Mouse (Mus musculus) liver, postnatal 0 days (tissue): ENCODE measurements around the gene Vps25. TPM values are rescaled to one million over a fixed set of nuclear protein-coding genes. Genes with fewer than 3 reads are reported as not detected.

Experiments
- ATAC-seq: fragments of 200-750 bp; cut with Nextera tagmentation; 2 replicates; pipeline ENCODE4 v1.8.0; 2017; ENCODE audit warnings: mild to moderate bottlenecking, moderate library complexity
- DNase-seq: peaks from one replicate; pipeline ENCODE4 v3.0.0-alpha.2; 2016
- H3K27ac ChIP-seq: fragments of 300-500 bp; sonication (generic); 2 replicates; pipeline ENCODE4 v1.5.1; 2014; ENCODE audit warnings: antibody characterized with exemption, moderate library complexity, mild to moderate bottlenecking, low read depth
- H3K27me3 ChIP-seq: fragments of 300-500 bp; sonication (generic); 2 replicates; pipeline ENCODE4 v1.6.1; 2014; ENCODE audit warnings: low read length, control low read depth, mixed read lengths; ENCODE audit not compliant: insufficient read depth
- H3K36me3 ChIP-seq: fragments of 300-500 bp; sonication (generic); replicated peaks from 2 replicates; pipeline ENCODE4 v1.6.1; 2014; ENCODE audit warnings: mild to moderate bottlenecking, control low read depth, low read length, moderate library complexity, mixed read lengths; ENCODE audit not compliant: insufficient read depth
- H3K4me1 ChIP-seq: fragments of 300-500 bp; sonication (generic); 2 replicates; pipeline ENCODE4 v1.6.1; 2014; ENCODE audit warnings: antibody characterized with exemption, mild to moderate bottlenecking, control low read depth; ENCODE audit not compliant: insufficient read depth
- H3K4me2 ChIP-seq: fragments of 300-500 bp; sonication (generic); 2 replicates; pipeline ENCODE4 v1.6.1; 2014; ENCODE audit warnings: low read depth, mild to moderate bottlenecking, low read length, moderate library complexity, mixed read lengths
- H3K4me3 ChIP-seq: fragments of 300-500 bp; sonication (generic); 2 replicates; pipeline ENCODE4 v1.5.1; 2014; ENCODE audit warnings: low read depth, low read length
- H3K9ac ChIP-seq: fragments of 300-500 bp; sonication (generic); replicated peaks from 2 replicates; pipeline ENCODE4 v1.6.1; 2014; ENCODE audit warnings: mild to moderate bottlenecking, moderate library complexity
- H3K9me3 ChIP-seq: fragments of 300-500 bp; sonication (generic); 2 replicates; pipeline ENCODE4 v1.6.1; 2016; ENCODE audit warnings: mild to moderate bottlenecking, control low read depth, low read length, mixed read lengths
- CTCF ChIP-seq: sonication (generic); IDR thresholded peaks from 2 replicates; pipeline ENCODE4 v1.5.1; 2016; ENCODE audit warnings: antibody characterized with exemption, low read depth
- EP300 ChIP-seq: IDR thresholded peaks from 2 replicates; pipeline ENCODE4 v1.6.1; 2016; ENCODE audit warnings: antibody characterized with exemption, low read depth, mild to moderate bottlenecking
- WGBS: fragments of 180-500 bp; shearing (Covaris S2); extraction: QIAGEN DNeasy Blood & Tissue Kit; methylation state at CpG from one replicate; pipeline ENCODE4 v1.1.7; 2014; ENCODE audit not compliant: insufficient replicate concordance; 5-methylcytosine and 5-hydroxymethylcytosine counted together
- polyA plus RNA-seq: library from polyadenylated mRNA; unstranded; fragments of >200 nt; fragmentation: Nextera tagmentation; extraction: Ambion mirVana; gene quantifications from 2 replicates; pipeline ENCODE4 v1.2.1, GENCODE M21; 2015

Vps25 gene
- polyA plus RNA-seq, 1 experiment from 2014 or later = 75.9 TPM

DNA sequence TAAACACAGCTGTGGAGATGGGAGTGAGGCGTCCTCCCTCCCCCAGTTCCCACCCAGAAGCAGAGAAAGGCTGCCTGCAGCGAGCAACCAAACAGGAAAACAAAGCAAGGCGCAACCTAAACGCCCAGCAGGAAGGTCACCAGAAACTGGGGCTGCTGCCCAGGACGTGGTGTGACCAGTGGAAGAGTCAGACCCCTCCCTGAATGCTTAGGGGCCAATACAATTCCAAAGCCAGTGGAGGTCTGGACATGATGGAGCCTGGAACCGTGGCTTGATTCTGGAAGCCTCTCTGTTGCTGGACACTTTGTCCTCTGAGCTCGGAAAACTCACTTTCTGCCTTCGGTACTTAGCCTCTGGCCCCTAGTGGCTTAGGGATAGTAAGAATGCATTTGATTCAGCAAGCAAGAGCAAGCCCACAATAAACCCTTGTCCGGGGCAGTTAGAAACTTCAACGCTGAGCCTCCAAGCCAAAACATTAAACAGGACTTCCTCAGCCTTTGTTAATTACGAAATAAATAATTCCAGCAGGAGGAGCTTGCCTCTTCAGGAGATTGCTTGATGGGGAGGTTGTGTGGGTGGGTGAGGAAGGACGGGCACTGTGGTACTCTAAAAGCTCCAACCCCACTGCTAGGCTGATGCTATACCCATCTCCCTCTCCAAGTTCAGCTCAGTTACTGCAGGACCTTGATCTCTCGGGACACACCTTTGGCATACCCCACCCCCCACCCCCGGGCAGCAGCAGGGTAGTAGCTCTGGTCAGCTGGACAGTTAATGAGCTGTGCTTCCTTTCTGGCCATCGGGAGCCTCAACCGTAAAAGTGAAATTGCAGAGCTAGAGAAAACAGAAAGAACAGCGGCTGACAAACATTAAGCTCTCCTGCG, 22.3 kb upstream of the Vps25 start:
- Histone ChIP-seq H3K27me3 (0 out of 2 replicates have a peak, but pooled peaks cover 4% of the 10 kb centered on the region), H3K4me2 (peak overlapping the region; percentile 61), H3K4me1 (peaks cover 12% of the 10 kb centered on the region), H3K9ac (no peak overlapping the region; the same call in 1 of the 2 replicates), H3K27ac (peak overlapping the region; percentile 80), H3K9me3 (no peaks in the 10 kb centered on the region), H3K36me3 (no peaks in the 10 kb centered on the region), H3K4me3 (peak overlapping the region; percentile 17; the same call in 1 of the 2 replicates)
- TF ChIP-seq CTCF (no peak), EP300 (no peak)
- 4% methylated on average over 18 of the region's 18 CpGs for WGBS
- ATAC-seq (peak; percentile 44; the same call in 1 of the 2 replicates), DNase-seq (peak; percentile 26)

DNA sequence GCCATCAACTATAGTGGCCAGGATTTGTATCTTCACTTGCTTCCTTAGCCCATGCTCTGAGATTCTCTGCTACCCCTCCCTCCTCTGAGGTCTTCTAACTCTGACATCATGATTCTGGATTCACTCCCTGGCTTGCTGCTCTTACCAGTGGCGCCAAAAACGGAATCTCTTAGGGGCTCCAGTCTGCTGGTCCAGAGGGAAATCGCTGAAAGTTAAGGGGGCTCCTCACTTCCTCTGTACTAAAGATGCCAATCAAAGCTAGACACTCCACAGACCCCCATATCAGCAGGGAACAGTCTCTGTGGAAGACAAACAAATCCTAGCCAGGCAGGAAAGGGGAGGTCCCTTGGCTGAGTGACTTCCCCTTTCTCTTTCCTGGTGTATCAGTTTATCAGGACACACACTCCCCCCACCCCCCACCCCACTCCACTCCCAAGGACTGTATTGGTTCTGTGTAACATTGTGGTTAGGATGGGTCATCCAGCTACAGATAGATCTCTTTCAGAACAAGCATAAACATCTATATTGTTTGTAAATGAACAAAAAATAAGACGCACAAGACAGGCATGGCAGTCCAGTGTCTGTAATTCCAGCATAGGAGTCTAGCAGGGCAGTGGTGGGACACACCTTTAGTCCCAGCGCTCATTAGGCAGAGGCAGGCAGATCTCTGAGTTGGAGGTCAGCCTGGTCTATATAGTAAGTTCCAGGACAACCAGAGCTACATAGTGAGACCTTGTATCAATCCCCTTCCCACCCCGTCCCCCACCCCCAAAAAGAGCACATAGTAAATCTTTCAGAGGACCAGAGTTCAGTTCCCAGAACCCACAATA, 21.3 kb upstream of the Vps25 start:
- ATAC-seq (peak; percentile 60), DNase-seq (no peak)
- H3K27ac ChIP-seq = peak overlapping the region; percentile 80
- no peaks in the 10 kb centered on the region for H3K9me3 ChIP-seq
- peaks cover 12% of the 10 kb centered on the region for H3K4me1 ChIP-seq
- peak overlapping the region; percentile 61 for H3K4me2 ChIP-seq
- peak; percentile 40 for TF ChIP-seq EP300
- TF ChIP-seq CTCF = no peak
- H3K36me3 ChIP-seq = no peaks in the 10 kb centered on the region
- H3K27me3 ChIP-seq = 0 out of 2 replicates have a peak, but pooled peaks cover 4% of the 10 kb centered on the region
- WGBS = 25% methylated on average over 6 of the region's 6 CpGs
- no peak overlapping the region; the same call in 1 of the 2 replicates for H3K9ac ChIP-seq
- peak overlapping the region; percentile 17; the same call in 1 of the 2 replicates for H3K4me3 ChIP-seq

DNA sequence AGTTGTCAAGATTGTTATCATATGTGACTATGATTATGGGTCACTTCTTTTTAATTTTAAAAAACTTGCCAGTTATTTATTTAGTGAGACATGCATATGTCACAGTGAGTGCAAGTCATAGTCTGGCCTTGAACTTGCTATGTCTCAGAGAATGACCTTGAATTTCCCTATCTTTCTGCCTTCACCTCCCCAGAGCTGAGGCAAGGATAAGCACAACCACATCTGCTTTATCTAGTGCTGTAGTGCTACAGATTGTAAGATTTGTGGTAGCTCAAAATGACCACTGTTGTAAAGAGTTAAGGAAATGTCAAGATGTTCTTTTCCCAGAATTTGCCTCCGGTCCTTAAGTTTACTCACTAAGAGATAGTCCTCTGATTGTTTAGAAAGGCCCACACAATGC, 20.3 kb upstream of the Vps25 start:
- no peaks in the 10 kb centered on the region for H3K36me3 ChIP-seq
- ATAC-seq = no peak
- H3K4me2 ChIP-seq = no peak overlapping the region
- no peak overlapping the region for H3K4me3 ChIP-seq
- no peak for DNase-seq
- no peaks in the 10 kb centered on the region for H3K9me3 ChIP-seq
- peaks cover 12% of the 10 kb centered on the region for H3K4me1 ChIP-seq
- no peak for TF ChIP-seq CTCF
- no peak for TF ChIP-seq EP300
- H3K27ac ChIP-seq = no peak overlapping the region
- 53% methylated on average over 1 of the region's 1 CpGs for WGBS
- no peak overlapping the region for H3K9ac ChIP-seq
- H3K27me3 ChIP-seq = 0 out of 2 replicates have a peak, but pooled peaks cover 4% of the 10 kb centered on the region

DNA sequence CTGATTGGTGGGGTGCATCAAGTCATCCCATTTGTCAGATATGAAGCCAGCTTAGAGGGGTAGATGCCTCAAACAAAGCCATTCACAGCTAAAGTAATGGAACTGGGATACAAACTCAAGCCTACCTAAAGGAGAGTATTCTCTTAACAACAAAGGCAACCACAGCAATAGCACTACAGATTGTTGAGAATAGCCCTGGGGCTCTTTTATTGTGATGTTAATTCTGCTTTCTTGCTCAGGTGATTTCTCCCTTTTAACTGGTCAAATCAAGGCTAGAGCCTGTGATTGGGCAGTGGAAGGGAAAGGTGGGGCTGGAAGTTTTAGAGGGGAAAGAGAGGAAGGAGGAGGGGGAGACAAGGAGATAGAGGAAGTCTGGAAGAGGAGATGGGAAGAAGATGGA, 19.4 kb upstream of the Vps25 start:
- Histone ChIP-seq H3K27me3 (0 out of 2 replicates have a peak, but pooled peaks cover 4% of the 10 kb centered on the region), H3K4me3 (no peak overlapping the region), H3K9ac (no peak overlapping the region), H3K36me3 (no peaks in the 10 kb centered on the region), H3K4me1 (peaks cover 12% of the 10 kb centered on the region), H3K9me3 (no peaks in the 10 kb centered on the region), H3K4me2 (no peak overlapping the region), H3K27ac (no peak overlapping the region)
- no peak for ATAC-seq
- DNase-seq = no peak
- TF ChIP-seq EP300 = no peak
- TF ChIP-seq CTCF = no peak

DNA sequence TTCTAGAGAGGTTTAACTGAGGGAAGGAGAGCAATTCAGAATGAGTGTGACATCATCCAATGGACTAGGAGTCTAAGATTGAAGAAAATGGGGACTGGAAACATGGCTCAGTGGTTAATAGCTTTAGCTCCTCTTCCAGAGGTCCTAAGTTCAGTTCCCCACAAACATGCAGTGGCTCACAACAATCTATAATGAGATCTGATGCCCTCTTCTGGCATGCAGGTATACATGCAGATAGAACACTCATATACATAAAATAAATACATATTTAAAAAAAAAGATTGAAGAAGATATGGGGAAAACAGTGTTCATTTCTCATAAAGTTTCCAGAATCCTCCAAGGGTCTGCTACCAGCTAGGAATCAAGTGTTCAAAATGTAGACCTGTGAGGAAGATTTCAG, 18.1 kb upstream of the Vps25 start:
- no peak overlapping the region for H3K4me3 ChIP-seq
- H3K27me3 ChIP-seq = 0 out of 2 replicates have a peak, but pooled peaks cover 4% of the 10 kb centered on the region
- peak; percentile 21; the same call in 1 of the 2 replicates for TF ChIP-seq CTCF
- TF ChIP-seq EP300 = no peak
- no peaks in the 10 kb centered on the region for H3K9me3 ChIP-seq
- no peaks in the 10 kb centered on the region for H3K36me3 ChIP-seq
- no peak overlapping the region for H3K9ac ChIP-seq
- no peak overlapping the region for H3K27ac ChIP-seq
- peaks cover 8% of the 10 kb centered on the region for H3K4me1 ChIP-seq
- ATAC-seq = no peak
- DNase-seq = no peak
- H3K4me2 ChIP-seq = no peak overlapping the region

DNA sequence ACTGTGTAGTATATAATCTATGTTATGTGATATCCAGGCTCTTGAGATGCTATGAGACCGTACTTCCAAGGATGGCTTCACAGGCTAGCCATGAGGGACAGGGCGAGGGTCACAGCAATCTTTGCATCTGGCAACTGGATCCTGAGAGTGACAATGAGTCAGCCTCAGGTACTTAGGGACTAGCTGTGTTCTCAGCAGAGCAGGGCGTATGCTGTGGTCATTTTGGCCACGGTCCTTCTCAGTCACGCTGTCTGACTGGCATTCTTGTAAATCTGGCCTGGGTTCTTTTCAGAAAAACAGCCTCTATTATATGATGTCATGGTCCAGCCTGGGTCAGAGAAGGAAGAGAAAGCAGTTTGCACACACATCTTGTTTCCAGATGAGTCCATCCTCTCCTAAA, 16.7 kb upstream of the Vps25 start:
- 86% methylated on average over 5 of the region's 5 CpGs for WGBS

More for the DNA sequence above, 16.7 kb upstream of the Vps25 start:
- H3K27me3 ChIP-seq = no peaks in the 10 kb centered on the region
- no peaks in the 10 kb centered on the region for H3K36me3 ChIP-seq
- ATAC-seq (no peak), DNase-seq (no peak)
- no peaks in the 10 kb centered on the region for H3K9me3 ChIP-seq
- no peak for TF ChIP-seq EP300
- TF ChIP-seq CTCF = no peak
- no peak overlapping the region for H3K4me2 ChIP-seq
- H3K27ac ChIP-seq = no peak overlapping the region
- H3K4me1 ChIP-seq = no peaks in the 10 kb centered on the region
- H3K4me3 ChIP-seq = no peak overlapping the region
- no peak overlapping the region for H3K9ac ChIP-seq
